Mouse (Mus musculus) hematopoietic stem cell, adult 5-6 weeks (primary cell): Measurements from ENCODE around the gene Pafah1b1. TPM values are rescaled to one million over a fixed set of nuclear protein-coding genes. Genes with fewer than 3 reads are reported as not detected.
A peak's percentile ranks its signal among the peaks of the same experiment; 100 is the strongest.

Experiments used
- ATAC-seq, 2 experiments: fragments of 125-278 bp in 1 of 2; replicated peaks in 1 of 2; 2 replicates each; pipeline ENCODE4 v1.8.0; 2016 to 2017; ENCODE audit warnings: inconsistent platforms in 2 of 2, mild to moderate bottlenecking in 2 of 2, moderate number of reproducible peaks in 2 of 2, low read depth in 1 of 2, moderate TSS enrichment in 1 of 2; ENCODE audit not compliant: low FRiP score in 2 of 2, poor library complexity in 2 of 2, severe bottlenecking in 2 of 2, insufficient read depth in 1 of 2, low TSS enrichment in 1 of 2
- total RNA-seq: library from RNA; stranded (forward); fragments of 172-1452, 232-1000 nt; gene quantifications from 2 replicates; pipeline ENCODE4 v1.2.3, GENCODE M21; 2017

Gene Pafah1b1
- total RNA-seq, 1 experiment from 2014 or later: 89.2 TPM

GRCm38 (mm10) chr11:74668971-74669370 is 55.5 kb downstream of the Pafah1b1 start:
- no peak for ATAC-seq

DNA sequence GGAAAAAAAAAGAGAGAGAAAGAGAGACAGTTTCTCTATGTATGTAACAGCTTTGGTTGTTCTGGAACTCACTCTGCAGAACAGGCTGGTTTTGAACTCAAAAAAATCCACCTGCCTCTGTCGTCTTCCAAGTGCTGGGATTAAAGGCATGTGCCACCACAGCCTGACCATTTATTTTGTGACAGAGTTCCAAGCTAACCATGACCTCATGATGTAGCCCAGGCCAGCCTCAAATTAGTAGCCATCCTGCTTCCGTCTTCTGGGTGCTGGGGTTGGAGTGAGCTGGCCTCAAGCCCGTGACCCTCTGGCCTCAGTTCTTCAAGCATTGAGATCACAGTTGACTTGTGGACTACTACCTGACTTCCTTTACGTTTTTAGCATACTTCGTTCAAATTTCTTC is 56.0 kb downstream of the Pafah1b1 start:
- ATAC-seq: no peak

- ATAC-seq: no peak
These were observed 56.9 kb downstream of the Pafah1b1 start for GRCm38 (mm10) chr11:74667582-74668010.

DNA sequence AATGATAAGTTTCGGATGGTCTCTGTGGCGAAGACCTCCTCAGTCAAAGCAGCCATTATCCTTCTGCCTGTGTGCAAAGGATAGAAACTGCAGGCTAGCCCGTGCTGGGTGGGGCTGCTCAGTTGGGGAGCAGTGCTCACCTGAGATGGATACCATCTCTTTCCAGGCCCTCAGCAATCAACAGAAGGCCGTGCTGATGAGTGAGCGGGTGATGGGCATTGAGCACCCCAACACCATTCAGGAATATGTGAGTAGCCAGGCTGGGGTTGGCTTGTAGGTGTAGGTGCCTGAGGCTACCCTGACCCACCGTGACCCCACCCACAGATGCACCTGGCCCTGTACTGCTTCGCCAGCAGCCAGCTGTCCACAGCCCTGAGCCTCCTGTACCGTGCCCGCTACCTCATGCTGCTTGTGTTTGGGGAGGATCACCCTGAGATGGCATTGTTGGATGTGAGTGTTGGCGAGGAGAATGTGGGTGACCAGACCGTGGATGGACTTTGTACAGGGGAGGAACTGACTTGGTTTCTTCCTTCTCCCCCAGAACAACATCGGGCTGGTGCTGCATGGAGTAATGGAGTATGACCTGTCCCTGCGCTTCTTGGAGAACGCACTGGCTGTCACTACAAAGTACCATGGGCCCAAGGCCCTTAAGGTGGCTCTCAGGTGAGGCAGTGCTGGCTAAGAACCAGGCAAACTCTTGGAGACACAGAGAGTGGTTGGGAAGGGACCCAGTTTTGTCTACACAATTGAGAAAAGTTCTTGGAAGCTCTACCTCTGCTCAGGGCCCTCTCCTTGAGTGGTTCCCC is 57.5 kb downstream of the Pafah1b1 start:
- ATAC-seq: no peak

DNA sequence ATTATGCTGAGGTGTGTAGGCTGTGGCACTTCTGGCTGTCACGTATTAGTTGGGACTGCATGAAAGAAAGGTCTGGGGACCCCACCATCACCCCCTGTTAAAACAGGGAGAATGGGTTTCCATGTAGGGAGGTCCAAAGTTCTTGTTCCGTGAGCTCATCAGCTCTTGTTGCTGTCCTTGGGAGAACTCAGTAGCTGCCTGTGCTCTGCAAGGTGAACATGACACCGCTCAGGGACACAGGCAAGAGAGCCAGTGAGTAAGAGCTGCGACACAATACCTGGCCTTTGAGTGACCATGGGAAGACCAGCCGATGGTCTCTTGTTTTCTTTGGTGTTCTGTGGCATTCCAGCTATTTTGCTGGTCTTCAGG is 58.2 kb downstream of the Pafah1b1 start:
- no peak for ATAC-seq

DNA sequence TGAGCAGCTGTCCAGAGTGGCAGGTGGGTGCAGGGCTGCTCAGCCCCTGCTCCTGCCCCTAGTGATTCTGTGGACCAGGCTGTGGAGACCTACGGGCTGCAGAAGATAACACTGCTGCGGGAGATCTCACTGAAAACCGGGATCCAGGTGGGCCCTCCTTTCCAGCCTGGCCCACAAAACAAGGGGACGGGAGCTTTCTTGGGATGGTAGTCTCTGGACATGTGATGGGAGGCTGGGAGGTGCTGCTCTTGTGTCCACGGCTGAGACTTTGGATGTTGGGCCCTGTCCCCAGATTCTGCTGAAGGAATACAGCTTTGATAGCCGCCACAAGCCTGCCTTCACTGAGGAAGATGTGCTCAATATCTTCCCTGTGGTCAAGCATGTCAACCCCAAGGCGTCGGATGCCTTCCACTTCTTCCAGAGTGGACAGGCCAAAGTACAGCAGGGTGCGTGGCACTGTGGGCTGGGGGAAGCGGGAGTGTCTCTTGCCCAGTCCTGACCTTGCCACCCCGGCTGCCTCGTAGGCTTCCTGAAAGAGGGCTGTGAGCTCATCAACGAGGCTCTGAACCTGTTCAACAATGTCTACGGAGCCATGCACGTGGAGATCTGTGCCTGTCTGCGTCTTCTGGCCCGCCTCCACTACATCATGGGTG is 58.7 kb downstream of the Pafah1b1 start:
- no peak for ATAC-seq

GRCm38 (mm10) chr11:74664906-74665305 is 59.6 kb downstream of the Pafah1b1 start:
- peak; percentile 35 to 37 for ATAC-seq

- ATAC-seq: peak in 1 of 2 experiments; percentile 24; a peak in 1 of 4 replicates
These were observed 60.2 kb downstream of the Pafah1b1 start for GRCm38 (mm10) chr11:74664279-74664678.

GRCm38 (mm10) chr11:74662221-74662620 is 62.2 kb downstream of the Pafah1b1 start:
- no peak for ATAC-seq

DNA sequence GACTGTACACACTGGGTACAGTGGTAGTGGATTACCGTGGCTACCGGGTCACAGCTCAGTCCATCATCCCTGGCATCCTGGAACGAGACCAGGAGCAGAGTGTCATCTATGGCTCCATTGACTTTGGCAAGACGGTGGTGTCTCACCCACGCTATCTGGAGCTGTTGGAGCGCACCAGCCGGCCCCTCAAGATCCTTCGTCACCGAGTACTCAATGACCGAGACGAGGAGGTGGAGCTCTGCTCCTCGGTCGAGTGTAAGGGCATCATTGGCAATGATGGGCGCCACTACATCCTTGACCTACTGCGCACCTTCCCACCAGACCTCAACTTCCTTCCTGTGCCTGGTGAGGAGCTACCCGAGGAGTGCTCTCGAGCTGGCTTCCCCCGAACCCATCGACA is 62.8 kb downstream of the Pafah1b1 start:
- ATAC-seq: no peak

DNA sequence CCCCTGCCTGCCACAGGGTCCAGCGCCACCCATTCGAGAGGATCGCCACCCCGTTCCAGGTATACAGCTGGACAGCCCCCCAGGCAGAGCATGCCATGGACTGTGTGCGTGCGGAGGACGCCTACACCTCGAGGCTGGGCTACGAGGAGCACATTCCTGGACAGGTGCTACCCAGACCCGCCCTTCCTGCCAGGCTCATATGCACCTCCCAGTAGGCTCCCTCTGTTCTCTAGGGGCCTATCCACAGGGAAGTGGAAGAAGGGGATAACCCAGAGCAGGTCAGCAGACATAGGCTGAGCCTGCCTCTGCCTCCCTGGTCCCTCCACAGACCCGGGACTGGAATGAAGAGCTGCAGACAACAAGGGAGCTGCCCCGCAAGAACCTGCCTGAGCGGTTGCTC is 64.1 kb downstream of the Pafah1b1 start:
- ATAC-seq: no peak

DNA sequence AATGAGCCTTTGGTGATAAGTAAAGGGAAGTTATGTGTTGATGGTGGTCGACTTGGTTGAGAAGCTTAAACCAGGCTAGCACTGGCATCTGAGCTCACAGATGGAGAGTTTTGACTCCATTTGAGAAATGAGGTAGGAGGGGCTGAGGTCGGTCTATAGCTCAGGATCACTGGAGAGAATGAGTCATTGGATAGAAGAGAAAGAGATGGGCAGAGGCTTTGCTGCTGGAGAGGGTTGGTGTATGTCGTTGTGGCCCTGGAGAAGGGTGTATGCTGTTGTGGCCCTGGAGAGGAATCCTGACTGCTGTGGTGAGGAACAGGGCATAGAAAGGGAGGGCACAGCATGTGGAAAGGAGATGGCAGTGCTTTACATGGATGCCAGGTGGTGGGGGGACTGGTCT is 68.5 kb downstream of the Pafah1b1 start:
- ATAC-seq: no peak

- no peak for ATAC-seq
These were observed 71.1 kb downstream of the Pafah1b1 start for GRCm38 (mm10) chr11:74653385-74653784.

DNA sequence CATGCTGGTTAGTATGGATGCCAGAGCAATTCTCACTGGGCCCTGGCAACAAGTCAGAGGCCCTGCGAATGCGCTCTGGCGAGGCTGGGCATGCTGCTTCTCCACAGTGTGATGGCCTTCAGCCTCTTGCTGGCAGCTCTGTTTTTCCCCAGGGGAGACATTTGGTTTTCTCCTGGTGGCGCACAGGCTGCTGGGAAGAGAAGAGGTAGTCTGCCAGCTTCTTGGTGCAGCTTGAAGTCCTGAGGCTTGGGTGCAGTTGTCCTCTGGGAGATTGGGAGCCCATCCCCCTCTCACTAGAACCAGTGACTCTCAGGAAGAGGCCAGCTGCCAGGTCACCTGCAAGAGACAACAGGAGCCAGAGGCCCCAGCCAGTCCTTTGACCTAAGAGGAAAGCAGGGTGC is 71.7 kb downstream of the Pafah1b1 start:
- ATAC-seq: no peak

DNA sequence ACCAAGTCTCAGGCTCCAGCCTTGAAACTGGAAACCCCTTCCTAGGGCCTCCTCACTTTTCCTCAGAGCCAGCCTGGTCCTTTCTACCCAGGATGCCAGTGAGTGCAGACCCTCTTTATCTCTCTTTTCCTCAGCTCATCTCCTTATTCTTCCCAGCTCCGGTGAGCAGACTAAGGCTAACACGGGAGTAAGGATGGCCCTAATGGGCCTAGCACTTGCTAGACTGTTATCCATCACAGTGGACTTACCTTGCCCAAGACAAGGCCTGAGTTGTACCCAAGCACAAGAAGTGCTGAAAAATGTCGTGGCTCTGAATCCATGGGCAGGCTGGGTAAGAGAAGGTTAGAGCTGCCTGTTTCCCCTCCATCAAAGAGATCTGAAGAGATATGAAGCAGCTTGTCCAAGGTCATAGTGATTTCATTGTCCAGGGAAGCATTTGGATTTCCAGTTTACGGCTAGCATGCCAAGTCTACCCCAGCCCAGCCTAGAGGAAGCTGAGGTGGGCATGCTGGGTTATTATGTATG is 73.8 kb downstream of the Pafah1b1 start:
- ATAC-seq: no peak

GRCm38 (mm10) chr11:74649647-74650551 is 74.6 kb downstream of the Pafah1b1 start:
- no peak; a peak in 1 of 4 replicates for ATAC-seq

- ATAC-seq: peak; percentile 93 to 95
These were observed 75.3 kb downstream of the Pafah1b1 start, which contains the start of gene Cluh for GRCm38 (mm10) chr11:74649095-74649646. Cluh (plus strand) TSS chr11:74649495.
